Mouse (Mus musculus) MEL (cell line): ENCODE data around the gene Arhgap24. TPM values are rescaled to one million over a fixed set of nuclear protein-coding genes. Genes with fewer than 3 reads are reported as not detected.

ENCODE experiments used
- DNase-seq: peaks from one replicate; pipeline ENCODE4 v3.0.0; 2011; ENCODE audit warnings: low read depth, low spot score
- H3K27ac ChIP-seq: 2 replicates; pipeline ENCODE4 v1.5.1; 2012; ENCODE audit warnings: low read depth, mild to moderate bottlenecking, control low read depth, low read length, moderate library complexity; ENCODE audit not compliant: control insufficient read depth
- H3K27me3 ChIP-seq, 2 experiments: fragments of 150-350 bp in 1 of 2; sonication (generic) in 1 of 2; 2 replicates each; pipeline ENCODE4 v1.6.1; 2012; ENCODE audit warnings: low read length in 2 of 2, mild to moderate bottlenecking in 2 of 2, improper control_type of control experiment in 1 of 2, moderate library complexity in 1 of 2; ENCODE audit not compliant: insufficient read depth in 2 of 2, control insufficient read depth in 1 of 2
- H3K36me3 ChIP-seq, 2 experiments: 2 replicates each; pipeline ENCODE4 v1.6.1; 2012 to 2014; ENCODE audit warnings: low read length in 2 of 2, improper control_type of control experiment in 1 of 2, inconsistent platforms in 1 of 2, mild to moderate bottlenecking in 1 of 2; ENCODE audit not compliant: insufficient read depth in 2 of 2, control insufficient read depth in 1 of 2
- H3K4me1 ChIP-seq, 2 experiments: fragments of 150-350 bp in 1 of 2; sonication (generic) in 1 of 2; 2 replicates each; pipeline ENCODE4 v1.6.1; 2012; ENCODE audit warnings: low read length in 2 of 2, improper control_type of control experiment in 1 of 2, mild to moderate bottlenecking in 1 of 2; ENCODE audit not compliant: insufficient read depth in 2 of 2, control insufficient read depth in 1 of 2
- H3K4me3 ChIP-seq, 2 experiments: fragments of 150-350 bp in 1 of 2; sonication (generic) in 1 of 2; 2 replicates each; pipeline ENCODE4 v1.5.1; 2012; ENCODE audit warnings: low read depth in 2 of 2, low read length in 2 of 2, mild to moderate bottlenecking in 2 of 2, moderate library complexity in 2 of 2, control low read depth in 1 of 2, improper control_type of control experiment in 1 of 2; ENCODE audit not compliant: control insufficient read depth in 1 of 2, insufficient read depth in 1 of 2
- H3K79me2 ChIP-seq: 2 replicates; pipeline ENCODE4 v1.6.1; 2012; ENCODE audit warnings: mild to moderate bottlenecking, low read length, moderate library complexity; ENCODE audit not compliant: control insufficient read depth, poor library complexity, insufficient read depth
- H3K9ac ChIP-seq: 2 replicates; pipeline ENCODE4 v1.6.1; 2012; ENCODE audit warnings: low read depth, mild to moderate bottlenecking, control low read depth, low read length, moderate library complexity; ENCODE audit not compliant: control insufficient read depth, poor library complexity, severe bottlenecking
- H3K9me3 ChIP-seq: fragments of 150-350 bp; sonication (generic); replicated peaks from 2 replicates; pipeline ENCODE4 v1.6.1; 2012; ENCODE audit warnings: mild to moderate bottlenecking, low read length, improper control_type of control experiment, moderate library complexity; ENCODE audit not compliant: insufficient read depth
- CHD1 ChIP-seq: IDR thresholded peaks from 2 replicates; pipeline ENCODE4 v1.6.1; 2012; ENCODE audit warnings: low read depth, mild to moderate bottlenecking, inconsistent platforms, low read length, improper control_type of control experiment
- CTCF ChIP-seq, 3 experiments: IDR thresholded peaks in 2 of 3; conservative IDR thresholded peaks in 1 of 3; 2 replicates each; pipeline ENCODE4 v1.5.1; 2011 to 2012; ENCODE audit warnings: low read length in 3 of 3, low read depth in 2 of 3, mild to moderate bottlenecking in 2 of 3, improper control_type of control experiment in 1 of 3, inconsistent platforms in 1 of 3, mixed read lengths in 1 of 3, moderate library complexity in 1 of 3; ENCODE audit not compliant: control insufficient read depth in 1 of 3, insufficient read depth in 1 of 3, poor library complexity in 1 of 3, severe bottlenecking in 1 of 3
- E2F4 ChIP-seq: IDR thresholded peaks from 2 replicates; pipeline ENCODE4 v1.6.1; 2011; ENCODE audit warnings: low read depth, low read length, improper control_type of control experiment, borderline replicate concordance
- ELF1 ChIP-seq: IDR thresholded peaks from 2 replicates; pipeline ENCODE4 v1.6.1; 2014; ENCODE audit warnings: low read depth, mild to moderate bottlenecking, inconsistent platforms, low read length, improper control_type of control experiment, moderate library complexity
- ETS1 ChIP-seq: IDR thresholded peaks from 2 replicates; pipeline ENCODE4 v1.6.1; 2012; ENCODE audit warnings: low read depth, mild to moderate bottlenecking, inconsistent platforms, low read length, improper control_type of control experiment, moderate library complexity
- GABPA ChIP-seq: IDR thresholded peaks from 2 replicates; pipeline ENCODE4 v1.6.1; 2012; ENCODE audit warnings: low read depth, mild to moderate bottlenecking, inconsistent platforms, low read length, improper control_type of control experiment, moderate library complexity
- GATA1 ChIP-seq: IDR thresholded peaks from 2 replicates; pipeline ENCODE4 v1.6.1; 2011; ENCODE audit warnings: low read depth, low read length, improper control_type of control experiment
- HCFC1 ChIP-seq: IDR thresholded peaks from 2 replicates; pipeline ENCODE4 v1.6.1; 2012; ENCODE audit warnings: low read depth, mild to moderate bottlenecking, inconsistent platforms, low read length, improper control_type of control experiment, moderate library complexity
- KAT2A ChIP-seq: conservative IDR thresholded peaks from 2 replicates; pipeline ENCODE4 v1.6.1; 2012; ENCODE audit warnings: low read depth, low read length, improper control_type of control experiment, inconsistent platforms
- MAZ ChIP-seq: IDR thresholded peaks from 2 replicates; pipeline ENCODE4 v1.6.1; 2012; ENCODE audit warnings: low read depth, mild to moderate bottlenecking, inconsistent platforms, low read length, improper control_type of control experiment
- NELFE ChIP-seq: IDR thresholded peaks from 2 replicates; pipeline ENCODE4 v1.6.1; 2011; ENCODE audit warnings: low read depth, low read length, improper control_type of control experiment
- NRF1 ChIP-seq: IDR thresholded peaks from 2 replicates; pipeline ENCODE4 v1.6.1; 2014; ENCODE audit warnings: low read depth, mild to moderate bottlenecking, inconsistent platforms, low read length, improper control_type of control experiment, moderate library complexity; ENCODE audit not compliant: poor library complexity, insufficient read depth, severe bottlenecking
- POLR2AphosphoS2 ChIP-seq: IDR thresholded peaks from 2 replicates; pipeline ENCODE4 v1.6.1; 2011; ENCODE audit warnings: low read length, improper control_type of control experiment
- POLR2AphosphoS5 ChIP-seq: IDR thresholded peaks from 2 replicates; pipeline ENCODE4 v1.6.1; 2012; ENCODE audit warnings: low read depth, borderline replicate concordance, mild to moderate bottlenecking, inconsistent platforms, low read length, moderate library complexity, mixed read lengths
- TAL1 ChIP-seq: IDR thresholded peaks from 2 replicates; pipeline ENCODE4 v1.6.1; 2012; ENCODE audit warnings: mild to moderate bottlenecking, inconsistent platforms, low read length, moderate library complexity, mixed read lengths
- USF1 ChIP-seq: IDR thresholded peaks from 2 replicates; pipeline ENCODE4 v1.6.1; 2014; ENCODE audit warnings: low read depth, mild to moderate bottlenecking, inconsistent platforms, low read length, improper control_type of control experiment, moderate library complexity
- USF2 ChIP-seq, 2 experiments: IDR thresholded peaks; 2 replicates each; pipeline ENCODE4 v1.6.1; 2011 to 2012; ENCODE audit warnings: improper control_type of control experiment in 2 of 2, low read length in 2 of 2, borderline replicate concordance in 1 of 2, inconsistent platforms in 1 of 2, low read depth in 1 of 2, mild to moderate bottlenecking in 1 of 2; ENCODE audit not compliant: insufficient read depth in 1 of 2
- ZC3H11A ChIP-seq: IDR thresholded peaks from 2 replicates; pipeline ENCODE4 v1.6.1; 2012; ENCODE audit warnings: low read depth, mild to moderate bottlenecking, inconsistent platforms, low read length, improper control_type of control experiment
- ZKSCAN1 ChIP-seq: IDR thresholded peaks from 2 replicates; pipeline ENCODE4 v1.6.1; 2012; ENCODE audit warnings: low read depth, mild to moderate bottlenecking, inconsistent platforms, low read length, improper control_type of control experiment, moderate library complexity
- ZNF384 ChIP-seq: IDR thresholded peaks from 2 replicates; pipeline ENCODE4 v1.6.1; 2012; ENCODE audit warnings: low read depth, mild to moderate bottlenecking, inconsistent platforms, low read length, improper control_type of control experiment
- polyA plus RNA-seq, 2 experiments: library from polyadenylated mRNA; stranded (reverse) in 1 of 2; unstranded in 1 of 2; fragments of >175 nt in 1 of 2; fragments of >200 nt in 1 of 2; gene quantifications; 2 replicates each; pipeline versions ENCODE4 v1.2.1 to v1.2.4; 2012; ENCODE audit warnings: low replicate concordance in 2 of 2, low read depth in 1 of 2; ENCODE audit not compliant: insufficient read length in 2 of 2, insufficient read depth in 1 of 2, missing spikeins in 1 of 2
- total RNA-seq: library from RNA; depleted of rRNA; stranded (reverse); fragments of 300-350 nt; gene quantifications from 2 replicates; pipeline ENCODE4 v1.2.3, GENCODE M21; 2012

The Arhgap24 gene
- total and polyA plus RNA-seq, 3 experiments: not detected

DNA sequence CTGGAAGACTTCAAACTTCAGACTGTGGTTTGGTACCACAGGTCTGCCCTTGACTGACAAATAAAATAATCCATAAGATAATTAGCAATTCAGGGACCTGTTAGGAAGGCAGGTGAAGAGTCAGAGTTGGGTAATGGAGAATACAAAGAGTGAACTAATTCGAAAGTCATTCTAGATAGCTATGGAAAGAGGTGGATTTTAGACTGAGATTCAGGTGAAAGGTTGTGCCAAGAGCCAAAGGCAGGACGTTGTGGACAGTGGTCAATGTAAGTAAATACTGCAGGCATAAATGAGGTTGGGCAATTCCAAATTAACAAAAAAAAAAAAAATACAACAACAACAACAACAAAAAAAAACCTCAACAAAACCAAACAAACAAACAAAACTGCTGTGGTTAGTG is 67.2 kb downstream of the Arhgap24 start:
- no peak for TF ChIP-seq USF2 (IDR thresholded peaks at IDR 0.05; ENCODE audit: borderline replicate concordance in 1 of 2, insufficient read depth in 1 of 2, low read depth in 1 of 2, low read length in 2 of 2)
- no peak for TF ChIP-seq TAL1
- no peak for TF ChIP-seq NRF1
- no peak for TF ChIP-seq E2F4
- TF ChIP-seq NELFE: no peak
- no peak for TF ChIP-seq USF1
- no peak for TF ChIP-seq GABPA
- TF ChIP-seq HCFC1: no peak
- no peak for TF ChIP-seq KAT2A
- no peak for TF ChIP-seq ZKSCAN1
- TF ChIP-seq CTCF (IDR thresholded peaks at IDR 0.05 in 2 of 3, conservative IDR thresholded peaks at IDR 0.05 in 1 of 3; ENCODE audit: control insufficient read depth in 1 of 3, insufficient read depth in 1 of 3, low read depth in 2 of 3, low read length in 3 of 3, poor library complexity in 1 of 3, severe bottlenecking in 1 of 3): no peak
- no peak for TF ChIP-seq ZNF384
- no peak for TF ChIP-seq MAZ
- TF ChIP-seq POLR2AphosphoS2: no peak
- no peak for TF ChIP-seq ZC3H11A
- no peak for TF ChIP-seq GATA1
- TF ChIP-seq POLR2AphosphoS5: no peak
- TF ChIP-seq, all 39 proteins: peak for 0
- Histone ChIP-seq H3K4me1 (no peaks in the 10 kb centered on the region), H3K36me3 (no peaks in the 10 kb centered on the region), H3K4me3 (no peak overlapping the region), H3K9me3 (no peaks in the 10 kb centered on the region), H3K79me2 (no peaks in the 10 kb centered on the region), H3K27ac (no peak overlapping the region), H3K9ac (no peak overlapping the region), H3K27me3 (no peaks in the 10 kb centered on the region)
- no peak for DNase-seq

DNA sequence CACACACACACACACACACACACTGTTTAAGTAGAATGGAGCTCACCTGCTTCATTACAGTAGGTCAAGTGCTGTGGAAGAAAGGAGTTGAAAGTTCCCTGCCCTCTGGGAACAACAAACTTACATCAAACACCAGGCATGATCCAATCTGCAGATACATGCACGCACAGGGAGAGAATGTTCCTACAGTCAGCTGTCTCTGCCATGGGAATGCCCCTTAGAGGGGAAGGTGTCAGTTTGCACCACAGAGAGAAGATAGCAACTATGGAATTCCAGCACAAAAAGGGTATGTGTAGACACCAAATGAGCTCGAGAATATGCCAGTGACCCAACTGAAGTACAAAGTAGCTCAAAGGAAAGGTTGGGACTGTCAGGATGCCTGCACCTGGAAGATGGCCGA is 69.0 kb downstream of the Arhgap24 start:
- no peak overlapping the region for H3K27ac ChIP-seq
- TF ChIP-seq ELF1 (no peak), ETS1 (no peak), CHD1 (no peak), ZC3H11A (no peak), NELFE (no peak)
- TF ChIP-seq, all 39 proteins: peak for 0

More for the DNA sequence above, 69.0 kb downstream of the Arhgap24 start:
- H3K27me3 ChIP-seq: no peaks in the 10 kb centered on the region
- H3K79me2 ChIP-seq: no peaks in the 10 kb centered on the region
- DNase-seq: no peak
- no peaks in the 10 kb centered on the region for H3K9me3 ChIP-seq
- no peak overlapping the region for H3K4me3 ChIP-seq
- H3K4me1 ChIP-seq: no peaks in the 10 kb centered on the region
- H3K9ac ChIP-seq: no peak overlapping the region
- H3K36me3 ChIP-seq: no peaks in the 10 kb centered on the region
